ENCODE assay signal across 9 mouse cellular contexts in the genomic region with DNA sequence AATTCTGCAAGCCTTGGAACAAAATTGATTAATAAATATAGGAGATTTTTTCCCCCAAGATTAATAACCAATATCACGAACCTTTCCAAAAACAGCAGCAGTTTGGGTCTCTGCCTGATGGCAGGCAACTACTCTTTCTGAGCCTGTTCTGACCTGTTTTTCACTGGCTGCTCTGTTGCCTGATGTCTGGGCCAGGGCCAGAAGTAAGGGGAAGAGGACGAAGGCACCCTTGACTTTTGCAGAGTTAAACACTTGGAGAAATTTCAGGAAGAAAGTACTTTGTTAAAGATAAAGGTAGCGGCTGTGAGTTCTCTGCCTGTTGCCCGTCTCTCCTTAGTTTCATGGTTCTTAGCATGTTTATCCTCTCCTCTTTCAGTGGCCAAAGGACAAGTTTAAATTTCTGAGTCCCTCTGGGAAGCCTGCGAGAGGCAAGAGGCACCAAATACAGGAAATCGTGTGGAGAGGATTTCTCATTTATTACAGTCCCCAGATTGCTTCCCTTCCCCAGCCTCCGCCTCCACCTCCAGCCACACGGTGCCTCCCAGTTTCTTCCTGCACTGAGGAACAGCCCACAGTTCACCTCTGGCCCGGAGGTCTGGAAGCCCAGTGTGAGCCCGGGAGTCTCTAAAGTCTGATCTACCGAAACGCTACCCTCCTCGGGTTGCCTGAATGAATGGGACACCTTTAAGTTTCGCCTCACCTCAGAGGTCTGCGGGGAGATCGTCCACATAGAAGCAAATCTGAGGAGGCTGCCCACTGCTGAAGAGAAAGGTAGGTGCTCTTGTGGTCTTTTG. TPM values are rescaled to one million over a fixed set of nuclear protein-coding genes. Genes with fewer than 3 reads are reported as not detected.
A peak's percentile ranks its signal among the peaks of the same experiment; 100 is the strongest.
DNase-seq lines count a peak whose midpoint lies in the region; ATAC-seq and TF ChIP-seq lines count a peak whose summit lies in the region.
"Had no signal": no experiment of that assay in that cellular context is flagged by ENCODE, and none has a peak within 500 bp of the region (broad histone marks: within the 10 kb centered on the region; RNA-seq: fewer than 3 reads in every experiment).

A gene (plus strand): TSS at position 626 of the 794 bp plus-strand sequence.

- no peak for TF ChIP-seq POLR2A in embryonic fibroblast, embryonic 13.5 days (IDR thresholded peaks at IDR 0.05; ENCODE audit: low read depth, low read length)

- H3K9me3 ChIP-seq in forebrain, embryonic 10.5 days, result no peaks in the 10 kb centered on the region
- H3K9me3 ChIP-seq in forebrain, embryonic 15.5 days, result no peaks in the 10 kb centered on the region
- no peaks in the 10 kb centered on the region for H3K9me3 ChIP-seq in hindbrain, embryonic 12.5 days (replicated peaks)
- no peaks in the 10 kb centered on the region for H3K9me3 ChIP-seq in midbrain, embryonic 15.5 days

- H3K4me1 ChIP-seq in forebrain, embryonic 10.5 days, result peaks cover 17% of the 10 kb centered on the region
- peaks cover 5% of the 10 kb centered on the region; the same call in 1 of the 2 replicates for H3K4me1 ChIP-seq in forebrain, embryonic 15.5 days
- peaks cover 2% of the 10 kb centered on the region; the same call in 1 of the 2 replicates for H3K4me1 ChIP-seq in embryonic fibroblast, embryonic 13.5 days (ENCODE audit: control insufficient read depth, insufficient read depth, low read length)
- H3K4me1 ChIP-seq in hindbrain, embryonic 12.5 days, result peaks cover 3% of the 10 kb centered on the region; the same call in 1 of the 2 replicates
- 0 out of 2 replicates have a peak, but pooled peaks cover 4% of the 10 kb centered on the region for H3K4me1 ChIP-seq in midbrain, embryonic 15.5 days

- 71% methylated on average over 16 of the region's 16 CpGs for WGBS in forebrain, embryonic 10.5 days
- 71% methylated on average over 16 of the region's 16 CpGs for WGBS in forebrain, embryonic 15.5 days
- 59% methylated on average over 16 of the region's 16 CpGs for WGBS in hindbrain, embryonic 12.5 days
- 66% methylated on average over 16 of the region's 16 CpGs for WGBS in midbrain, embryonic 15.5 days

- H3K4me2 ChIP-seq in forebrain, embryonic 15.5 days (replicated peaks), result no peak within 1 kb of the TSS
- H3K4me2 ChIP-seq in hindbrain, embryonic 12.5 days (replicated peaks), result no peak within 1 kb of the TSS
- no peak within 1 kb of the TSS for H3K4me2 ChIP-seq in midbrain, embryonic 15.5 days

- H3K27ac ChIP-seq in forebrain, embryonic 10.5 days, result 0 out of 2 replicates have a peak within 1 kb of the TSS, but pooled peaks have one; percentile 11
- H3K27ac ChIP-seq in forebrain, embryonic 15.5 days (replicated peaks), result no peak within 1 kb of the TSS
- no peak within 1 kb of the TSS for H3K27ac ChIP-seq in embryonic fibroblast, embryonic 13.5 days (ENCODE audit: insufficient read depth, low read length)
- H3K27ac ChIP-seq in hindbrain, embryonic 12.5 days, result no peak within 1 kb of the TSS
- H3K27ac ChIP-seq in midbrain, embryonic 15.5 days, result no peak within 1 kb of the TSS

- peak within 1 kb of the TSS; percentile 23 for H3K4me3 ChIP-seq in forebrain, embryonic 10.5 days
- no peak within 1 kb of the TSS for H3K4me3 ChIP-seq in forebrain, embryonic 15.5 days
- peak within 1 kb of the TSS; percentile 0; the same call in 1 of the 2 replicates for H3K4me3 ChIP-seq in embryonic fibroblast, embryonic 13.5 days (ENCODE audit: insufficient read depth, low read length)
- no peak within 1 kb of the TSS for H3K4me3 ChIP-seq in hindbrain, embryonic 12.5 days
- H3K4me3 ChIP-seq in midbrain, embryonic 15.5 days, result peak within 1 kb of the TSS; percentile 8; the same call in 1 of the 2 replicates
- H3K4me3 ChIP-seq: erythroblast, embryonic 14.5 days had no signal

- no peak within 1 kb of the TSS for H3K9ac ChIP-seq in forebrain, embryonic 15.5 days (replicated peaks)
- no peak within 1 kb of the TSS for H3K9ac ChIP-seq in hindbrain, embryonic 12.5 days
- H3K9ac ChIP-seq in midbrain, embryonic 15.5 days, result no peak within 1 kb of the TSS

- H3K27me3 ChIP-seq in forebrain, embryonic 10.5 days (ENCODE audit: poor library complexity, severe bottlenecking), result no peaks in the 10 kb centered on the region
- H3K27me3 ChIP-seq in forebrain, embryonic 15.5 days, result no peaks in the 10 kb centered on the region
- H3K27me3 ChIP-seq in hindbrain, embryonic 12.5 days, result no peaks in the 10 kb centered on the region
- H3K27me3 ChIP-seq in midbrain, embryonic 15.5 days (replicated peaks), result no peaks in the 10 kb centered on the region

- no peaks in the 10 kb centered on the region for H3K36me3 ChIP-seq in forebrain, embryonic 10.5 days (replicated peaks)
- no peaks in the 10 kb centered on the region for H3K36me3 ChIP-seq in forebrain, embryonic 15.5 days
- no peaks in the 10 kb centered on the region for H3K36me3 ChIP-seq in hindbrain, embryonic 12.5 days
- H3K36me3 ChIP-seq in midbrain, embryonic 15.5 days (replicated peaks), result no peaks in the 10 kb centered on the region

- TF ChIP-seq CTCF in embryonic fibroblast, embryonic 13.5 days (IDR thresholded peaks at IDR 0.05; ENCODE audit: borderline replicate concordance, insufficient read depth, low read length), result no peak

- ATAC-seq in forebrain, embryonic 15.5 days (replicated peaks), result no peak
- ATAC-seq in hindbrain, embryonic 12.5 days (ENCODE audit: low FRiP score), result no peak
- ATAC-seq in midbrain, embryonic 15.5 days (replicated peaks), result no peak
- no peak for ATAC-seq in erythroid progenitor cell, adult 5-6 weeks (replicated peaks; ENCODE audit: low FRiP score, poor library complexity, severe bottlenecking)

- intact Hi-C loops in left cerebral cortex, postnatal 14 days (cut with DNase I), result no loop called here

- no peak for DNase-seq in forebrain, embryonic 10.5 days (ENCODE audit: extremely low spot score, low spot score)
- DNase-seq in left cerebral cortex, postnatal 14 days (ENCODE audit: low spot score in 2 of 2), result no peak
- no peak for DNase-seq in right cerebral cortex, postnatal 14 days

RNA-seq across cellular contexts. Expression of the gene that starts here (rescaled TPM):
- 6.0 and 8.0 TPM in 2 replicates for polyA plus RNA-seq in forebrain, embryonic 10.5 days (2016; fragmentation: Nextera tagmentation; extraction: Ambion mirVana)
- 6.3 and 6.5 TPM in 2 replicates for polyA plus RNA-seq in forebrain, embryonic 15.5 days (2015; fragmentation: Nextera tagmentation; extraction: Ambion mirVana)
- 3.4 and 7.0 TPM in 2 replicates for polyA plus RNA-seq in embryonic fibroblast, embryonic 13.5 days (2011; ENCODE audit: insufficient read length, low read depth, missing spikeins)
- polyA plus RNA-seq in hindbrain, embryonic 12.5 days (2016; fragmentation: Nextera tagmentation; extraction: Ambion mirVana), result 11.4 and 13.2 TPM in 2 replicates
- total RNA-seq in left cerebral cortex, postnatal 14 days (2021), result 10 to 100 TPM; 29.3 to 33.3 TPM
- 9.6 and 9.9 TPM in 2 replicates for polyA plus RNA-seq in midbrain, embryonic 15.5 days (2015; fragmentation: Nextera tagmentation; extraction: Ambion mirVana)
- total RNA-seq in erythroid progenitor cell, adult 5-6 weeks (2015; ENCODE audit: low replicate concordance), result not detected in 2 replicates
- total RNA-seq in erythroid progenitor cell, adult 5-6 weeks (2017; ENCODE audit: low replicate concordance), result 0.39 and 1.4 TPM in 2 replicates
- polyA plus RNA-seq: erythroblast, embryonic 14.5 days had no signal

Comparison
In these comparisons a context has a peak if more than half of its experiments do, and no peak if none do; other contexts are left out.
1. RNA of the gene that starts here (total RNA-seq): 29.3 to 33.3 TPM in left cerebral cortex, postnatal 14 days; 0.39 to 1.4 TPM in erythroid progenitor cell, adult 5-6 weeks; every median in the first group is over 10 times any median in the second.
2. H3K4me3 ChIP-seq: peak in forebrain, embryonic 10.5 days (single experiment), embryonic fibroblast, embryonic 13.5 days (single experiment) and midbrain, embryonic 15.5 days (single experiment); none in forebrain, embryonic 15.5 days (single experiment) and hindbrain, embryonic 12.5 days (single experiment).